Mouse (Mus musculus) olfactory bulb, adult 2 months (tissue): ENCODE results near the gene Necab2.

Experiments
- CTCF ChIP-seq: fragments of 200-500 bp; IDR thresholded peaks from 2 replicates; pipeline ENCODE4 v1.5.1; 2012; ENCODE audit warnings: low read depth, mild to moderate bottlenecking, low read length, moderate library complexity; ENCODE audit not compliant: insufficient read depth
- POLR2A ChIP-seq: fragments of 200-500 bp; IDR thresholded peaks from 2 replicates; pipeline ENCODE4 v1.6.1; 2012; ENCODE audit warnings: mild to moderate bottlenecking, low read depth, low read length, moderate library complexity; ENCODE audit not compliant: insufficient read depth

DNA sequence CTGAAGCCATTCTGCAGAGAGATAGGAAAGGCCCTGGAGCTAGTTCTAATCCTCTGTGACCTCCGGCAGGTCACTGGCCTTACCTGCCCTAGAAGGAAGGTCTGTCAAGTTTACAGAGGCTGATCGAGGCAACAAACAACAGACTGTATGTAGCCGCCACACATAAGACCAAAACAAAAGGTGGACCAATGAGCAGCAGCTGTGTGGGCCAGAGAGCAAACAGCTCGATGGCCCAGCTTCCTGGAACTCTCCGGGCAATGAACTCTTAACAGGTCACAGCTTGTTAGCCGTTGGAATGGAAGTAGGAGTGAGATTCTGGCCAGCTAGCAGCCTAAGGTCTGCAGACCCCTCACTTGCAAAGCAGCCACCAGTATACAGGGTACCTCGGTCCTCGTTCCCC lies 16.3 kb upstream of the Necab2 start:
- no peak for TF ChIP-seq POLR2A
- no peak for TF ChIP-seq CTCF
